Mouse (Mus musculus) cerebellum, adult 18-20 months (tissue): ENCODE measurements around the gene Aunip.

Experiments
- DNase-seq, 2 experiments: peaks; one replicate each; pipeline ENCODE4 v3.0.0; 2021

The Aunip gene

GRCm38 (mm10) chr4:134517719-134518118, 6.9 kb downstream of the Aunip start:
- DNase-seq, result no peak

- DNase-seq, result no peak
Measured at GRCm38 (mm10) chr4:134518541-134518940, 7.7 kb downstream of the Aunip start.

- no peak for DNase-seq
Measured at GRCm38 (mm10) chr4:134519281-134519680, 8.5 kb downstream of the Aunip start.

GRCm38 (mm10) chr4:134523447-134523846, 12.6 kb downstream of the Aunip start:
- no peak for DNase-seq

- no peak for DNase-seq
Measured at GRCm38 (mm10) chr4:134525806-134526205, 15.0 kb downstream of the Aunip start.

- DNase-seq, result no peak
Measured at GRCm38 (mm10) chr4:134526220-134526619, 15.4 kb downstream of the Aunip start.

GRCm38 (mm10) chr4:134532928-134533327, 22.1 kb downstream of the Aunip start:
- no peak for DNase-seq

GRCm38 (mm10) chr4:134533421-134533820, 22.6 kb downstream of the Aunip start:
- no peak for DNase-seq

GRCm38 (mm10) chr4:134534124-134534886, 23.5 kb downstream of the Aunip start:
- DNase-seq, result peak; percentile 60 to 66

GRCm38 (mm10) chr4:134534932-134535786, 24.4 kb downstream of the Aunip start, which contains the start of gene Mtfr1l:
TSS of gene Mtfr1l (minus strand) at chr4:134535387.
- DNase-seq, result peak; percentile 96 to 99

GRCm38 (mm10) chr4:134535787-134536151, 25.0 kb downstream of the Aunip start:
- no peak for DNase-seq

GRCm38 (mm10) chr4:134538997-134539580, 28.3 kb downstream of the Aunip start:
- no peak for DNase-seq

GRCm38 (mm10) chr4:134542726-134543125, 31.9 kb downstream of the Aunip start:
- no peak for DNase-seq

- peak; percentile 91 to 96 for DNase-seq
Measured at GRCm38 (mm10) chr4:134543261-134543660, 32.5 kb downstream of the Aunip start.

GRCm38 (mm10) chr4:134546814-134547705, 36.3 kb downstream of the Aunip start:
- peak; percentile 64 to 70 for DNase-seq

- peak in 1 of 2 experiments; percentile 54 for DNase-seq
Measured at GRCm38 (mm10) chr4:134548169-134548938, 37.6 kb downstream of the Aunip start.

- DNase-seq, result no peak
Measured at GRCm38 (mm10) chr4:134549899-134550298, 39.1 kb downstream of the Aunip start.

GRCm38 (mm10) chr4:134551494-134552316, 40.9 kb downstream of the Aunip start, which contains the start of gene Selenon:
TSS of gene Selenon (minus strand) at chr4:134552166.
- peak; percentile 79 for DNase-seq

- DNase-seq, result no peak
Measured at GRCm38 (mm10) chr4:134553631-134554030, 42.8 kb downstream of the Aunip start.

- peak; percentile 54 to 62 for DNase-seq
Measured at GRCm38 (mm10) chr4:134555956-134556580, 45.3 kb downstream of the Aunip start.
